Mouse (Mus musculus) kidney, adult 8-10 months (tissue): ENCODE data around the gene Pbrm1.

Source experiments
- DNase-seq, 2 experiments: peaks; one replicate each; pipeline ENCODE4 v3.0.0; 2022

The Pbrm1 gene

DNA sequence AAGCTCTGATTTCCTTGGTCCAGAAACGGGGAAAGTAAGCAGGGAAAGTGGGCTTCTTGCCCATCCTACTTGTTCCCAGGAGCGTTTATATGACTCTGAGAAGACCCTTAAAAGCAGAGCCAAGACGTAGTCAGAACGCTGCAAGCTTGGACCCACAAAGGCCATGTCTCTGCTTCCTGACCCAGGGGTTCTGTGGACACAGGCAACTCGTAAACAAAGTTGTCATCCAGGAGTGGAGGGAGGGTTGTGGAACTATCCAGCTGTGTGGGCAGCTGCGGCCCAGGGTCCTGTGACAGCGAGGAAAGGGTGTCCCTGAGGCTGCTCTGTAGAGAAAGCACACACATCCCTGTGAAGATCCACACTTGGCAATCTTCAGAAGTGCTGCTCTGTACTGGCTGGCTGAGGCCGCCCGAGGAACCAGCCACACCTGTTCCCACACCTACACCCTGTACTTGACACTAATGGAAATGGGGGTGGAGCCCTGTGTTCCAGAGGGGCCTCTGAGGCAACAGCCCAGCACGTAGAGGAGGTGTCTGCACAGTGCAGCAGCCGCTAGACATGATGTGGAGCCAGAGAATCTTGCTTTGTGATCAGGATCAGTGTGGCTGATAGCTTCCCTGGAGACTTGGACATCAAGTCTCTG is 114.2 kb downstream of the Pbrm1 start:
- no peak for DNase-seq

DNA sequence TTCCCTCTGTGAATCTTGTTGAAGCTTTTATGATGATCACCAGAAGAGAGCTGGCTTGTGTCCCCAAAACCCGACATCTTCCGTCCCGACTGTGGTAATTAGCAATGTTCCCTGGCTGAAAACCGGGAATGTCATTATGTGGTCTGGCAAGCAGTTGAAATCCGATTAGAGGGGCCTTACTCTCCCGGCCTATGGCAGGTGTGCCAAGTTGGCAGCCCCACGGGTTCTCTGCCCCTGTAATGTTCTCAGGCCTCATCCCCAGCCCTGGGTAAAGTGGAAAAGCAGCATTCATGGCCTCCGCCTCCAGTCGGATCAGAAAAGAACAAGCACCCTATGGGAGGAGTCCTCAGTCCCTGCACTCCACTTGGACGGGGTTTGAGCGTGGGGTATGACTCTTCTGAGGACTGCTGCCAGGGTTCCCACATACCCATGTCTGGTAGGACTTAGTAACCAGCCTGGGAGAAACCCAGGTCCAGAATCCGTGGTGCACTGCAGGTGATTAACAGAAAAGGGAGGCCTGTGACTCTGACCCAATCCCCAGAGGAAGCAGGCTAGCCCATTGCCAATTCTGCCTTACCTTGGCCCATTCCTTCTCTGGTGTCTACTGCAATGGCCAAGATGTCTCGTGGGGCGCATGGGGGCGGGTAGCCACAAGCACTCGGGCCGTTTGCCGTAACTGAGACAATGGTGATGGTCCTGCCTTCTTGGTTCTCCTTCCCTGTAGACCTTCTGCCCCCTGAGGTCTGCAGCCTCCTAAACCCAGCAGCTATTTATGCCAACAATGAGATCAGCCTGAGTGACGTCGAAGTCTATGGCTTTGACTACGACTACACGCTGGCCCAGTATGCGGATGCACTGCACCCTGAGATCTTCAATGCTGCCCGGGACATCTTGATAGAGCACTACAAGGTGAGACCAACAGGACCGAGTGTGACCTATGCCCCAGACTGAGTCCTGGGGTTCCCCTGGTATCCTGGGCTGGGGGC is 115.4 kb downstream of the Pbrm1 start:
- DNase-seq = no peak

DNA sequence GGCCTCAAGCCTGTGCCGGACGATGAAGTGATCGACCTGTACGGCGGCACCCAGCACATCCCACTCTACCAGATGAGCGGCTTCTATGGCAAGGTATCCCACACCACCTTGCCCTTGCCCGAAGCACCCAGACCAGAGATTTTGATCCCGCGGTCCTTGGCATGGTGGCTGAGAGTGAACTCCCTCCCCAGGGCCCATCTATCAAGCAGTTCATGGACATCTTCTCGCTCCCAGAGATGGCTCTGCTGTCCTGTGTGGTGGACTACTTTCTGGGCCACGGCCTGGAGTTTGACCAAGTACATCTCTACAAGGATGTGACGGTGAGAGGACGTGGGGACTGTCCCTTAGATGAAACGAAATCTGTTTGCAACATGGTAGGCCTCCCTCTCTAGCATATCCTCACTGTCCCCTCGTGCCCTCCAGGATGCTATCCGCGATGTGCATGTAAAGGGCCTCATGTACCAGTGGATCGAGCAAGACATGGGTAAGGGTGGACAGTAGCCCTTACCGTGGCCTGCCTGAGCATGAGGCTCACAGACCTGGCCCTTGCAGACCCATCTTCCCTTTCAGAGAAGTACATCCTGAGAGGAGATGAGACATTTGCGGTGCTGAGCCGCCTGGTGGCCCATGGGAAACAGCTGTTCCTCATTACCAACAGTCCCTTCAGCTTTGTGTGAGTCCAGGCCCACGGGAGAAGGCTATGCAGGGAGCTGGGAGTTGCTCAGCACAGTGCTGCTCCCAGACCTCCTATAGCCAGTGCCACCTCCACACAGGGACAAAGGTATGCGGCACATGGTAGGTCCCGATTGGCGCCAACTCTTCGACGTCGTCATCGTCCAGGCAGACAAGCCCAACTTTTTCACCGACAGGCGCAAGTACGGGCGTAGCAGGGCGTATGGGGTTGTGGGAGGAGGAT is 116.8 kb downstream of the Pbrm1 start:
- DNase-seq = no peak

DNA sequence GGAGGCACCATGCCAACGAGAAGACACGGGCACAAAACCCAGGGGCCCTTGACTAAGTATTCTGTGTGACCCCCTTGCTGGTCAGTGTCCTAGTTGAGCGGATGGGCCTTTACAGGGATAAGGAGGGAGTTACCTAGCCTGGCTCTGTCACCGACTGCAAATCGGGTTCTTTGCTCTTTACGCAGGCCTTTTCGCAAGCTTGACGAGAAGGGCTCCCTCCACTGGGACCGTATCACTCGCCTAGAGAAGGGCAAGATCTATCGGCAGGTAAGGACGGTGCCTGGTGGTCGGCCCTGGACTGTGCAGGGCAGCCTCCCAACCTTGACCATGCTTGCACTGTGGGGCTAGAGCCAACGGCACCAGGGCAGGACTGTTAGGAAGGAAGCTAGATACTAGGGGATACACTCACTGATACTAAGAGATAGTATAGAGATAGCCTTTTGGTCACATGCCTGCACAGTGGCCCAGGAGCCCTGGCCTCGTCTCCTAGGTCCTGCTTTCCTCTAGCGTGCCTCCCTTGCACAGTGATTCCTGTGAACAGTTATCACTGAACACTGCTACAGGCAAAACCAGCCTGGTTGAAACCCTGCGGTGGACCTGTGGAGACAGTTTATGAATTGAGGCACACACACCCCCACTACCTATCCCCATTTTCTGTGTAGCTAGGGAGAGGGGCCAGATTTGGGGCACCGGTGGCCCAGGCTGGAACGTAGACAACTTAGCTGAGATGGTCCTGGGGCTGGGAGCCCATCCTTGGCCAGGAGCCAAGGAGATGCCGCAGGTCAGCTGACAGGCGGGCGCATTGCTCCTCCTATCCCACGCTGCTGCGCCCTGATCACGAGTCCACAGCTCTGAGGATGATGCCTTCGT is 117.7 kb downstream of the Pbrm1 start:
- no peak for DNase-seq

DNA sequence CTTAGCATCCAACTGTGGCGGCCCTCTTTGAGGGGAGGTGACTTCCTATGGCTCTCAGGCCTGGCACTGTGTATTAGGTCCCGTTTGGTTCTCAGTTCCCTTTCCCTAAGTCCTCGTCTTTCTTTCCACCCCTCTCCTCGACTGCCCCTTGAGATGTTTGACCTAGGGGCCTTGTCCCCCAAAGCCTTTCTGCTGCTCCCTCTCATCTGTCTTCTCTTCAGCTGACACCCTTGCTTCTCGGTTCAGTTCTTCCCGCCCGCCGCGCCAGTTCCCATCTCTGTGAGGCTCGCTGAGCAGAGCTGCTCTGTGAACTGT is 118.3 kb downstream of the Pbrm1 start:
- DNase-seq = no peak

DNA sequence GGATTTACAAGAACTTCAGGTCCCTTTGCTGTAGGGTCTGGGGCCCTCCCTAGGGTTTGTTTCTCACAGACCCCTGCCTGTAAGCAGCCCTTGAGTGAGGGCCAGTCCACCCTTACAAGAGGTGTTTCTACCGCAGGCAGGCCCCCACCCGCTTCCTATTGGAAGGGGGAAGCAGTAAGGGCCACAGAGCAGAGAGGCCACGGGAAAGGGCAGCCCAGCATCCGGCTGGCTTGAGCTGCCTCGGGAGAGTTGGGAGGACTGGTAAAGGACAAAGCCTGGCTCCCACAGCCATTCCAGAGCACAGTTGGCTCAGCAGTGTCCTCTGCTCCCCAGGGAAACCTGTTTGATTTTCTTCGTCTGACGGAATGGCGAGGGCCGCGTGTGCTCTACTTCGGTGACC is 118.9 kb downstream of the Pbrm1 start:
- DNase-seq = peak; percentile 36 to 37

DNA sequence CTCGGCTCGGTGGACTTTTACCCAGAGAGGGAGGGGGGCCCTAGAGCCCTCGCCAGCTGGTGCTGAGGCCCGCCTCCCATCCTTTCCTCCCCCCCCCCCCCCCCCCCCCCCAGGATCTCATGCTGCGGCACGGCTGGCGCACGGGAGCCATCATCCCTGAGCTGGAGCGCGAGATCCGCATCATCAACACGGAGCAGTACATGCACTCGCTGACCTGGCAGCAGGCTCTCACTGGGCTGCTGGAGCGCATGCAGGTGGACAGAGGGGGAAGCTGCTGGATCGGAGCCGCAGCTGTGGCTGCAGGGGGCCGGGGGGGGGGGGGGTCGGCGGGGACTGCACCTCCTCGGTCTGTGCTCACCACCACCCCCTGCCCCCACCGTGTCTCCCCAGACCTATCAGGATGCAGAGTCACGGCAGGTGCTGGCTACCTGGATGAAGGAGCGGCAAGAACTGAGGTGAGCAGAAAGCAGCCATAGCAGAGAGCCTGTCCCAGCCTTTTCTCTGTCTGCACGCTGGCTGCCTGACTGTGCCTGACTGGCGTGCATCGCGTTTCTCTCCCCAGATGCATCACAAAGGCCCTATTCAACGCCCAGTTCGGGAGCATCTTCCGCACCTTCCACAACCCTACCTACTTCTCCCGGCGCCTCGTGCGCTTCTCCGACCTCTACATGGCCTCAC is 119.4 kb downstream of the Pbrm1 start:
- no peak for DNase-seq

DNA sequence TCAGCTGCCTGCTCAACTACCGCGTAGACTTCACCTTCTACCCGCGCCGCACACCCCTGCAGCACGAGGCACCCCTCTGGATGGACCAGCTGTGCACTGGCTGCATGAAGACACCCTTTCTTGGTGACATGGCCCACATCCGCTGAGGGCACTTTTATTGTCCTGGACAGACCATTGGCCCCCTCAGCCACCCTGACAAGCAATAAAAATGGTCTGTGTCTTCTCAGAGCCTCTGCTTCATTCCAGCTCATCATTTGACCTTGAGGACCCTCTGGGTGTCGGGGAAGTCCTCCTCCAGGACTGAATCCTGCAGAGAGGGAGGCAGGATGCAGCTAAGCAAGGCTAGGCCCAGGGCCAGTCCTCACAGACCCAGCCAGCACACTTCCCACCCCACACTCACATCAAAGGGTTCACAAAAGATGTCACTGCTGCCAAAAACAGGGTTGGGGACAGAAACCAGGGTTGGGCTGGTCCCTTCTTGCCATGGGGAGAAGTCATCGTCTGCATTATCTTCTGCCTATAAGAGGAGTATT is 120.0 kb downstream of the Pbrm1 start:
- no peak for DNase-seq

DNA sequence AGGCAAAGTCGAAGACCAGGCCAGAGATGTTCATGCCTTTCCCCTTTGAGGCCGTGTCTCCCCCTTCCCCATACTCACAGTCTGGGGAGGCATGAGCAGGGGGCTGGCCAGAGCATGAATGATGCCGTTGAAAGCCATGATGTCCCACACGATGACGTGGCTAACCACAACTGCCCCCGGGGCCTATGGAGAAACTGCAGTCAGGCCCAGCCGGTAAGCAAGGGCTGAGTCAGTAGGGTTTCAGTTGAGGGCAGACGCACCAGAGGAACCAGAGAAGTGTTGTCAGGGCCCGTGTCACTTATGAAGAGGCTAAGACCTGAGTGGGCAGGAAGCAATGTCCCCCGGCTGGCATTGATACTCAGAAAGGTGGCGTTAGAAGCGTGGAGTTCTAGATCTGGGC is 120.7 kb downstream of the Pbrm1 start:
- DNase-seq = no peak

DNA sequence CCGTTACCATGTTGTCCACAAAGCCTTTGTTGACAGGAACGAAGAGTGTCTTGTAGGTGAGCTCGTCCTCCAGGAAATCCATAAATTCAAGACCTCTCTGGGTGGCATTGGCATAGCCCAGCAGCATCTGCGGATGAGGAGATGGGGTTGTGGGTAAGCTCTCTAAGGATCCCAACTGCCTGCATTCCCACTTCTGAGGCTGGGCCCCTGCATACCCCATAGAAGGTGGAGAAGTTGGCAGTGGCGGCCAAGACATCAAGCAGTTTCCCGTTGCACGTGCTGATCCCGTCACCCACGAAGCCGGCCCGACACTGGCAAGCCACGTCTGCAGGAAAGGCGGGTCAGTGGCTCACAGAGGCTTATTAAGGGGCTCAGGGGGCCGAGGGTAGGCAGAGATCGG is 121.2 kb downstream of the Pbrm1 start:
- DNase-seq = no peak

DNA sequence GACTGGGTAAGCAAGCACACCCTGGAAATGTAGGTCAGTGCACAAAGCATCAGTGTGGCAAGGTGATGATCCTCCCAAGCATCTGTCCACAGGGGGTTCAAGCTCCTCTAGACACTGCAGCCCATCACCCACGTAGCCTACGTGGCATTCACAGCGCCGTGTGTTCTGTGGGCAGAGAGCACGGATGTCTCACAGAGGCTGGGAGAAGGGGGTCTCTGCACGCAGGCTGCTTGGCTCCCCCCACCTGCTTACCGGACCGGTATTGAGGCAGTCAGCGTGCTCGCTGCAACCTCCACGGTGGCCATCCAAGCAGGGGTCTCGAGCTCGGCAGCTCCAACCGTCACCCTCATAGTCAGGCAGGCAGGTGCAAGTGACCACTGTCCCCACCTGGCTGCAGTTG is 122.1 kb downstream of the Pbrm1 start:
- no peak for DNase-seq

DNA sequence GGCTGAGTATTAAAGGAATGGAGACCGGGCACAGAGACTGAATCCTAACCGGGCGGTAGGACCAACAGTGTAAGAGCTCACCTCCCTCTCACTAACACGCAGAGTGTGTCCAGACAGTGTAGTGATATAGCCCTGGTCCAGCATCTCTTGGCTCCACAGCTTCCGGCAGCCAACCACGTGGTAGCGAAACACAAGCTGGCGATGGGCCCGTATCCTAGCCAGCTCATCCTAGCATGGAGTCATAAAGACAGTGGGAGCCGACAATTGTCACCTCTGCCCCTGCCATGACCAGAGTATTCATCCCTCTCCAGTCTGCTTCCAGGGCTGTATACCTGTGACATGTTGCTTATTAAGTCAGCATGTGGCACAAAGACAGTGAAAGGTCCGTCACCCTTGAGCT is 126.8 kb downstream of the Pbrm1 start:
- DNase-seq = no peak

DNA sequence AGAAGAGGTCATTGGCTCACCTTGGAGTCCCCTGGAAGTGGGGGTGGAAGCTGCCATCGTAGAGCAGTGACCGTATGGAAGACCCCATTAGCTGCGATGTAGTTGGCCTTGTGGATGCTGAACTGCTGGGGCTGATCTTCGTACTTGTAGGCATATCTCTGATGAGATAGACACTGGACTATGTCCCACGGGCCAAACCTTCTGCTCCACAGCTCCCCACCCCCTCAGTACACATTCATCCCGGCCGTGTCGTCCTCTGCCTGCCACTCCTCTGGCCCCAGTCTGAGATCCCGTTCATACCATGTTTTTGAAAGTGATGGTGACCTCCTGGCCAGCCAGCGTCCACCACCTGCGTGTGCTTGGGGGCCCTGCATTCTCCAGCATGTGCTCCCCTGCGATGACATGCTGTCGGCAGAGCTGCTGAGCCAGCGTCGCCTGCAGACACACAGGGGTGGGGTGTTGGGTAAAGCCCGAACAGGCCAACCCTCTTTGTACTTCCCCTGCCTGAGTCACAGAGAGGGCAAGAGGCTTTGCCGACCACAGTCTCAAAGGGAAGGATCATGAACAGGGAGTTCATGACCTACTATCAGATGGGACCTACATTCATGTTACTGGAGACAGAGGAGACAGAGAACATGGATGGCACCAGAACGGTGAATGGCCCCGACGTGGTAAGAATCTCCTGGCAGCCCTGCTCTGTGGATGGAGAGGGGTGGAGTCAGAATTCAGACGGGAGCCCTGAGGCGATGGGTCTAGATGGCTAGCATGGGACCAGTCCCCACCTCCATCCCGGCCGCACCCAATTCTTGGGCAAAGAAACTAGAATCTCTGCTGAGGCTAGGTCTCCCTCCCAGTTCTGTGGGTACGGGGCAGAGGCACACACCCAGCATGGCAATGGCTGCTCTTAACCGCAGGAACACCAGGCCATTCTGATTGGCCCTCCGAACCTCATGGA is 141.5 kb downstream of the Pbrm1 start:
- DNase-seq = no peak

DNA sequence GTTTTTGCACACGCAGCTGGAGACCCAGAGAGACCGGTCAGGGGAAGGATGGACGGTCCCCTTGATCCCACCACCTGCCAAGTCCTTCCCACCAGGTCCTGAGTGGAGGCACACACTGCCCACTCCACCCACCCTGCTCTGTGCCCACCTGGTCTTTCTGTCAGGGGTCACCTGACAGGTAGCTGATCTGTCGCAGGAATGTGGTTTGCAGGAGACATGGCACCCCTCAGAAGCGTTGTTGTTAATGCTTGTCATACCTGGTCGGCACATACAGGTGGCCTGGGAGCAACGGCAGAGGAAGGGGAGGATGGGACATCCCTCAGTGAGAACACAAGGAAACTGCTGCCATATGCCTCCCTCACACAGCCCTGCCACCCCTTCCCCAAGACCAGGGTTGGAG is 142.3 kb downstream of the Pbrm1 start:
- DNase-seq = no peak

DNA sequence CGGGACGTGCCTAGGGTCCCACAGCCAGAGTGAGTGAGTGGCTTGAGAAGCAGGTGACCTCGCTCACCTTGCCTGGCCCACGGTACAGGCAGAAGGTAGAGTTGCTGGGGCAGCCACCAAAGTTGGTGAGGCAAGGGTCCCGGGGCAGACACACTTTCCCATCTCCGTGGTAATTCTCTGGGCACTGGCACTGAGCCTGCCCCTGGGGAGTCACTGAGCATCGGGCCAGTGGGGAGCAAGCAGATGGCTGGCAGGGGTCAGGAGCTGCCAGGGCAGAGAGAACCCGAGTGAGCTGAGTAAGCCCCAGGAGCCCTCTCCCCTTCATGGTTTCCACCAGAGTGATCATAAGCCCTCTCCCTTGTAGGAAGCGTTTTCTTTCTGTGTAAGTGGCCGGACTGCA is 142.7 kb downstream of the Pbrm1 start:
- no peak for DNase-seq

DNA sequence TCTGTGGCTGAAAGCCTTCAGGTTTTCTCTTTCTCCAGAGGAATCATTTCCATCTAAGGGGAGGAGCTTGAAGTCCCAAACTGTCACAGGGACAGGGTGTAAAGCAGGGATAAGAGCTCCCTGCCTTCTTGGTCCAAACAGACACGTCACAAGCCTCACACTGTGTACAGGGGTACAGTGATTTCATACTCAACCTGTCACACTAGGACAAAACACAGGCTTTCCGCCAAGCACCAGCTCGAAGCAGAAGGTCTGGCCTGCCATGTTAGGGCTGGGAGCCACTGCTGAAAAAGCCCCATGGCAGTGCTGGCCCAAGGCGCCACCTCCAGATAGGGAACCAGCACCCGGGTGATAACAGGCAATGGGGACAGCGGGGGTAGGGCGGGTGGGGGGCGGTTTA is 145.1 kb downstream of the Pbrm1 start:
- no peak for DNase-seq

DNA sequence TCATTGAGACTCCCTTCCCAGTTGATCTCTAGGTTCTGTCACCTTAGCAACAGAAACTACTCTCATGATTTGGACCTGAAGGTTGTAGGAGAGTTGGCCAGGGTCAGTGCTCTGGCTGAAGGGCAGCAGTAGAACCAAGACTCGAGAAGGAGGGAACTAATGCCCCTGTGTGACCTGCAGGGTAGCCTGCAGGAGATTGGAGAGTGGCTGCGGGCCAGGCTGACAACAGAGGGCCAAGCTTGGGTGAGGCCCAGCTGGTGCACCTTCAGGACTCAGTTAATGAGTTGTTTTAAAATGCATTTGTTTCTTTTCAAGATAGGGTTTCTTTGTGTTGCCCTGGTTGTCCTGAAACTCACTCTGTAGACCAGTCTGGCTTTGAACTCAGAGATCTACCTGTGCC is 146.1 kb downstream of the Pbrm1 start:
- no peak for DNase-seq

DNA sequence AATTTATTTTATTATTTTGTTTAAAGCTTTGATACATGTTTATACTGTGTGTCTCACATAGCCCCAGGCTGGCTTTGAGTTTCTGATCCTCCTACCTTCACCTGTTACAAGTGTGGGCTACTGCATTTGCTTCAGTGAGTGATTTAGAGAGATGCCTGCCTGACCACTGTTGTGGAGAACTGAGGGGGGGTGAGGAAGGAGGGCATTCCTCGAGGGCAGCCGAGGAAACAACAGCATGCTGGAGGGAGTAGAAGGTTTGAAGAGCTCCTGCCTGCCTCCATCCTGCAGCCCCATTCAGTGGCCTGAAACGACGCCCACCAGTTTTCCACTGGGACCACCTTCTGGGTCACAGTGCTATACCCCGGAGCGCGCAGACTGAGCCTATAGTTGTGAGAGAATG is 146.5 kb downstream of the Pbrm1 start:
- no peak for DNase-seq

DNA sequence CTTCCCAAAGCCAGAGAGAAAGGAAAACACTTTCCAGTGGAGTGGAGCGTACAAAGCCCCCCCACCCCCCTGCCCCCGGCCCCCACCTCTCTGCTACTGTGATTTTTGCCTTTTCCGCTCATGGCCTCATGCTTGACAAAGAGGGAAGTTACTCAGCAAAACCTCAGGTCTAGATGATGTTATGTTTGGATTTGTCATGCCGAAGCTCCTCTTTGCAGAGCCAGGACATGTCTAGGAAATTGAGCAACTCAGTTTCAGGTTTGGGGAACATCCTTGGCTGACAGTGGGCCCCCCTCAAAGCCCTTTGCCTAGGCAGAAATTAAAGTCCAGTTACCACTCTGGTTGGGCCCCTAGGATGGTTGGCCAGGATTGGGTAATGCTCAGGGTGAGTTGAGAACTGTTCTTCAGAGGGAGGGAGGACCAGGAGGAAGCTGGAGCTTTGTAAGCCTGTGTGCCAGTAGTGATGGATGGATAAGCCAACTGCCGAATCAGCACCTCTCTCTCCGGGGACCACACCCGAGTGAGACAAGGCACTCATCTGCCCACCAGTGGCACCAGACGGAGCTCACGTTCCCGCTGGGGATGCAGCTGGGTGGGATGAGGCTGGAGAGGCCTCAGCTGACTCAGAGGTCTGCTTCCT is 147.2 kb downstream of the Pbrm1 start:
- no peak for DNase-seq

DNA sequence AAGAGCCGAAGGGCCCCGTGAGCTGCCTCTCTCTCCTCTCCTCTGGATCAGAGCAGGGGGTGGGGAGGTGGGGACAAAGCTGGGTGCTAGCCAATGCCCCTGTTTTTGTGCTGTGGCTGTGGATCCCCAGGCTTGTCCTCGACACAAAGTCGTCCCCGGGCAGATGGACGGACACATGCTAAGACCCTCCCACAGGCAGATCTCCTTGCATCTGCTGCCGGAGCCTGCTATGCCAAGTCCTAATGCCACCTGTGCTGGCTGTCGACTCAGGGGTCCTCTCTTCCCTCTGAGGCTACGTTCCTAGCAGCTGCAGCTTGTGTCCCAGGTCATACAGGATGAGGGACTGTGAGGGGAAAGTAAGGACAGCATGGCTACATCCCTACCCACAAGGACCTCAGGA is 147.9 kb downstream of the Pbrm1 start:
- DNase-seq = no peak
